Mouse (Mus musculus): ENCODE measurements around the gene Rph3a. TPM values are rescaled to one million over a fixed set of nuclear protein-coding genes. Genes with fewer than 3 reads are reported as not detected.

The Rph3a gene
- total and polyA plus RNA-seq, 3 experiments, result not detected

DNA sequence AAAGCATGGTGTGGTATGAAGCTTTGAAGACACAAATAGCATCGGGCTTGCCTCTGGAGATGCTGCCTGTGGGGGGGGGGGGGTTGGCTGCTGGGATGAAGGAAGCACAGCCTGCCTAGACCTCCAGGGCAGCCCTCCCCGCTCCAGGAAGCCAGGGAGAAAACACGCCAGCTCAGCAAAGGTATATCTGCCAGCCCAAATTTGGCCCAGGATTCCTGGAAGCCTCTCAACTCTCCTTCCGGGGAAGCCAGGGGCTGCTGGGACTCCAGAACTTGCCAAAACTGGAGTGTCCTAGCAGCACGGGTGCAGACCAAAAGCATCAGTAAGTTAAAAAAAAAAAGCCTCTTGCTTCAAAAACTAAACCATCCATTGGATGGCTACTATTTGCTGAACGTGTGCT, 37.6 kb downstream of the Rph3a start:
- H3K27ac ChIP-seq (ENCODE audit: control insufficient read depth, low read depth, low read length), result no peak overlapping the region
- no peaks in the 10 kb centered on the region for H3K4me1 ChIP-seq (ENCODE audit: control insufficient read depth in 1 of 2, insufficient read depth in 2 of 2, low read length in 2 of 2)
- no peak overlapping the region for H3K9ac ChIP-seq (ENCODE audit: control insufficient read depth, low read depth, low read length, poor library complexity, severe bottlenecking)
- H3K36me3 ChIP-seq (ENCODE audit: control insufficient read depth in 1 of 2, insufficient read depth in 2 of 2, low read length in 2 of 2), result no peaks in the 10 kb centered on the region
- H3K79me2 ChIP-seq (ENCODE audit: control insufficient read depth, insufficient read depth, low read length, poor library complexity), result no peaks in the 10 kb centered on the region
- no peak overlapping the region for H3K4me3 ChIP-seq (ENCODE audit: control insufficient read depth in 1 of 2, insufficient read depth in 1 of 2, low read depth in 2 of 2, low read length in 2 of 2)
- DNase-seq (ENCODE audit: low read depth, low spot score), result no peak
- TF ChIP-seq KAT2A (conservative IDR thresholded peaks at IDR 0.05; ENCODE audit: low read depth, low read length), result no peak
- TF ChIP-seq RAD21 (IDR thresholded peaks at IDR 0.05; ENCODE audit: low read depth, low read length), result no peak
- no peak for TF ChIP-seq CHD2 (IDR thresholded peaks at IDR 0.05; ENCODE audit: low read length)
- no peaks in the 10 kb centered on the region for H3K27me3 ChIP-seq (ENCODE audit: control insufficient read depth in 1 of 2, insufficient read depth in 2 of 2, low read length in 2 of 2)
- no peaks in the 10 kb centered on the region for H3K9me3 ChIP-seq (replicated peaks; ENCODE audit: insufficient read depth, low read length)

DNA sequence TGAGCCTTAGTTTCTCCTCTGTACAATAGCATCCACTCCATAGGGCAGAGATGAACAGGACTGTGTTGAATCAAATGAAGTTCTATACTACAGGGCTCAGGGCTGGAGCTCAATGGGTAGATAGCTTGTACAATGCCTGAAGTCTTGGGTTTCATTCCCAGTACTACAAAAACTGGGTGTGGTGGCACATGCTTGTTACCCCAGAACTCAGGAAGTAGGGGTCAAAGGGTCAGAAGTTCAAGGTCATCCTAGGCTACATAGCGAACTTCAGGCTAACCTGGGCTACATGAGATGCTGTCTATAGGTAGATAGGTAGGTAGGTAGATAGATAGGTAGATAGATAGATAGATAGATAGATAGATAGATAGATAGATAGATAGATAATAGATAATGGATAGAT, 38.6 kb downstream of the Rph3a start:
- H3K79me2 ChIP-seq (ENCODE audit: control insufficient read depth, insufficient read depth, low read length, poor library complexity), result no peaks in the 10 kb centered on the region
- no peaks in the 10 kb centered on the region for H3K27me3 ChIP-seq (ENCODE audit: control insufficient read depth in 1 of 2, insufficient read depth in 2 of 2, low read length in 2 of 2)
- TF ChIP-seq ZMIZ1 (IDR thresholded peaks at IDR 0.05; ENCODE audit: low read depth, low read length), result no peak
- no peak for TF ChIP-seq ETS1 (IDR thresholded peaks at IDR 0.05; ENCODE audit: low read depth, low read length)
- TF ChIP-seq GATA1 (IDR thresholded peaks at IDR 0.05; ENCODE audit: low read depth, low read length), result no peak
- TF ChIP-seq USF2 (IDR thresholded peaks at IDR 0.05; ENCODE audit: borderline replicate concordance in 1 of 2, insufficient read depth in 1 of 2, low read depth in 1 of 2, low read length in 2 of 2), result no peak
- no peak for TF ChIP-seq EP300 (IDR thresholded peaks at IDR 0.05; ENCODE audit: low read depth in 1 of 2, low read length in 2 of 2)
- no peak for TF ChIP-seq TCF12 (IDR thresholded peaks at IDR 0.05; ENCODE audit: low read depth, low read length)
- TF ChIP-seq USF1 (IDR thresholded peaks at IDR 0.05; ENCODE audit: low read depth, low read length), result no peak
- TF ChIP-seq CHD2 (IDR thresholded peaks at IDR 0.05; ENCODE audit: low read length), result no peak
- TF ChIP-seq MAX (IDR thresholded peaks at IDR 0.05; ENCODE audit: low read length), result no peak
- TF ChIP-seq ZKSCAN1 (IDR thresholded peaks at IDR 0.05; ENCODE audit: low read depth, low read length), result no peak
- no peak for TF ChIP-seq SMC3 (IDR thresholded peaks at IDR 0.05; ENCODE audit: low read depth, low read length)
- TF ChIP-seq MEF2A (IDR thresholded peaks at IDR 0.05; ENCODE audit: extremely low read depth, insufficient replicate concordance, low read depth, low read length, poor library complexity, severe bottlenecking), result no peak
- no peak for TF ChIP-seq NELFE (IDR thresholded peaks at IDR 0.05; ENCODE audit: low read depth, low read length)
- no peak for TF ChIP-seq TBP (IDR thresholded peaks at IDR 0.05; ENCODE audit: low read depth, low read length)
- no peak for DNase-seq (ENCODE audit: low read depth, low spot score)
- no peak overlapping the region for H3K27ac ChIP-seq (ENCODE audit: control insufficient read depth, low read depth, low read length)
- H3K9ac ChIP-seq (ENCODE audit: control insufficient read depth, low read depth, low read length, poor library complexity, severe bottlenecking), result no peak overlapping the region
- H3K36me3 ChIP-seq (ENCODE audit: control insufficient read depth in 1 of 2, insufficient read depth in 2 of 2, low read length in 2 of 2), result no peaks in the 10 kb centered on the region
- H3K4me1 ChIP-seq (ENCODE audit: control insufficient read depth in 1 of 2, insufficient read depth in 2 of 2, low read length in 2 of 2), result no peaks in the 10 kb centered on the region
- H3K4me3 ChIP-seq (ENCODE audit: control insufficient read depth in 1 of 2, insufficient read depth in 1 of 2, low read depth in 2 of 2, low read length in 2 of 2), result no peak overlapping the region
- H3K9me3 ChIP-seq (replicated peaks; ENCODE audit: insufficient read depth, low read length), result no peaks in the 10 kb centered on the region

Data from MEL (cell line).